Mouse (Mus musculus) ZHBTc4 (cell line): Measurements from ENCODE around the gene Dbp.
"Not testable (repeated sequence)": the region's sequence is repeated elsewhere in the genome, so short reads cannot be mapped to it uniquely, and the experiment has no call there.

Source experiments
- DNase-seq: peaks from one replicate; pipeline ENCODE4 v3.0.0-alpha.2; 2011; ENCODE audit warnings: low read depth, low spot score

Gene Dbp

GRCm38 (mm10) chr7:45704730-45705442 is at the start of gene Dbp:
Dbp (plus strand) TSS chr7:45705088.
- DNase-seq: peak; percentile 99

- DNase-seq: no peak
Measured at GRCm38 (mm10) chr7:45660746-45661478, 44.0 kb upstream of the Dbp start.

- not testable (repeated sequence) for DNase-seq
Measured at GRCm38 (mm10) chr7:45661702-45662101, 43.2 kb upstream of the Dbp start.

GRCm38 (mm10) chr7:45665303-45666138 is 39.4 kb upstream of the Dbp start:
- no peak for DNase-seq

GRCm38 (mm10) chr7:45666161-45666560 is 38.7 kb upstream of the Dbp start, which contains the start of gene Fut2:
Fut2 (minus strand) TSS chr7:45666394.
- DNase-seq: no peak

- no peak for DNase-seq
Measured at GRCm38 (mm10) chr7:45667761-45668160, 37.1 kb upstream of the Dbp start.

- DNase-seq: peak; percentile 80
Measured at GRCm38 (mm10) chr7:45668921-45669320, 36.0 kb upstream of the Dbp start.

- no peak for DNase-seq
Measured at GRCm38 (mm10) chr7:45677627-45678295, 27.1 kb upstream of the Dbp start.

GRCm38 (mm10) chr7:45678513-45678912 is 26.4 kb upstream of the Dbp start:
- no peak for DNase-seq

GRCm38 (mm10) chr7:45679966-45680621 is 24.8 kb upstream of the Dbp start:
- no peak for DNase-seq

- no peak for DNase-seq
Measured at GRCm38 (mm10) chr7:45681046-45681736, 23.7 kb upstream of the Dbp start.

GRCm38 (mm10) chr7:45682144-45683126 is 22.5 kb upstream of the Dbp start:
- peak; percentile 94 for DNase-seq

- no peak for DNase-seq
Measured at GRCm38 (mm10) chr7:45683396-45684050, 21.4 kb upstream of the Dbp start, which contains the start of gene Ntn5. Ntn5 (plus strand) TSS chr7:45684022.

- no peak for DNase-seq
Measured at GRCm38 (mm10) chr7:45685811-45686210, 19.1 kb upstream of the Dbp start.

GRCm38 (mm10) chr7:45686841-45687240 is 18.0 kb upstream of the Dbp start:
- no peak for DNase-seq

- DNase-seq: no peak
Measured at GRCm38 (mm10) chr7:45689099-45689498, 15.8 kb upstream of the Dbp start.

- DNase-seq: no peak
Measured at GRCm38 (mm10) chr7:45689800-45690199, 15.1 kb upstream of the Dbp start.

GRCm38 (mm10) chr7:45692364-45692763 is 12.5 kb upstream of the Dbp start:
- DNase-seq: no peak
